Mouse (Mus musculus) stomach, adult 2 months (tissue): ENCODE results near the gene Olfr1264. TPM values are rescaled to one million over a fixed set of nuclear protein-coding genes. Genes with fewer than 3 reads are reported as not detected.

Source experiments
- polyA plus RNA-seq: library from polyadenylated mRNA; depleted of rRNA; stranded (reverse); fragments of >200 nt; gene quantifications from 2 replicates; pipeline ENCODE4 v1.2.3, GENCODE M21; 2012; rRNA removed

Olfr1264 gene
- polyA plus RNA-seq: not detected in 2 replicates

DNA sequence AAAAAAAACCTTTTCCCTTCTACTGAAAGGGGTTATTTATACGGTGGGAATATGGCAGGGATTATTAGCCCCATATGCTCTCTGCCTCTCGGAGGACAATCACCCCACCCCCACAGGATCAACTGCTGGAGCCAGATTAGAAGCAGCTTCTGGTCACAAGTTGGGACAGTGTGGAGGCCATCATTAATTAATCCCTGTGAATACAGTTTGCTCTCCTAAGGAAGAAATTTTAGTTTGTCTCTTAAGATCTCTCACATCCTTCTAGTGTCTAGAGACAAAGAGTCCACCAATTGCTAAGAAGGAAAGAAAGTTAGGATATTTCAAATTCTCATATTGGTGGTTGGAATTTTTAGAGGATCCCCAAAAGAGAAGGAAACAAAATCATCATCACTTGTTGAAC lies at the start of gene Olfr1264:
Olfr1264 (minus strand) TSS at position 101 of the 400 bp plus-strand sequence.

GRCm38 (mm10) chr2:90063494-90063893 lies 38.1 kb upstream of the Olfr1264 start, which contains the start of gene Olfr140:
TSS of gene Olfr140 (minus strand) at chr2:90063594.

DNA sequence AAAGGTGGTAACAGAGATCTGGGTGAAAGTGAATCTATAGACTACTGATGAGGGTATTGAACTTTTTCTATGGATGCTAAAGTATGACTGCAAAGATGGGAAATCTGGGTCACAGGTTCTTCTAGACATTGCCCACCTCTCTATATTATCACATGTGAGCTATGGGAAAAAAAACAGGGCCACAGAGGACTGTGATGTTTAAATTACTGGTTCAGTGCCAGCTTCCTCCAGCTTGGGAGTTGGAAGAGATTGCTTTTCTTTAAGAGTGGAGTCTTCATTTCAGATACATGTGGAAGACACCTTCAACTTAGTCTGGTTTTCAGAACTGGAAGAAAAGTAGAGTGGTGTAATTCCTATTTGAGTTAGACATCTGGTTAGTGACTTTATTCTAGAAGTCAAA lies 9.7 kb upstream of the Olfr1264 start, which contains the start of gene Olfr1265:
Olfr1265 (plus strand) TSS at position 301 of the 400 bp plus-strand sequence.

DNA sequence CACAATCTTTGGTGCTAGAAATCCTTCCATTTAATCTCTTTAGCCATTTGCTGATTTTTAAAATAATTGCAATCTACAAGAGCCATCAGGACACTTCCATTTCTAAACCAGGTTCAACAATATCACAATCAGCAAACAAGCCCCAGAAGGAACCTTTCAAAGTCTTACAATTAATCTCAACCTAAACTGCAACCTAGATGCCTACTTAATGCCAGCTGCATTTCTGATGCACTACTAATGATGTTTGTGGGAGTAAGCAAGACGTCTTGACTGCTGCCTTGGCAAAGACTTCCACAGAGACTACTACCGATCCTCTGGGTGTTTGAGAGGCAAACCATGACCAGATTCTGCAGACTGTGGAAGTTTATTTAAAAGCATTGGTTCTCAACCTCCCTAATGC lies 13.5 kb downstream of the Olfr1264 start, which contains the start of gene Olfr1263:
Olfr1263 (plus strand) TSS at position 301 of the 400 bp plus-strand sequence.

DNA sequence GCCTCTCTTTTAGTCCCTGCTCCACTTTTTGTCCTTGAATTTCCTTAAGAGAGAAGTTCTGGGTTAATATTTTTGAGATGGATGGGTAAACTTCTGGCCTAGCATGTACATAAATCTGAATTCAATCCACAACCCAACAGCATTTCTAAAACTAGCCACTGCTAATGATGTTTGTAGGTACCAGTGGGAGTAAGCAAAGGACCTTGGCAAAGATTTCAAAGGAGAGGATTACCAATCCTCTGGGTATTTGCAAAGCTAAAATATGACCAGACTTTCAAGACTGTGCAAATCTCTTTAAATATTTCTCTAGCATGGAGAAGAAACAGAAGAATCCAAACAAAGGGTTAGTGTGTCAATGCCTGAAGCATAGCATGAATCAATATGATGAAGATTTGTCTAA lies 25.5 kb downstream of the Olfr1264 start, which contains the start of gene Olfr1262:
Olfr1262 (plus strand) TSS at position 301 of the 400 bp plus-strand sequence.

GRCm38 (mm10) chr2:89990921-89991320 lies 34.5 kb downstream of the Olfr1264 start, which contains the start of gene Olfr1261:
TSS of gene Olfr1261 (plus strand) at chr2:89991221.

GRCm38 (mm10) chr2:89974184-89974583 lies 51.2 kb downstream of the Olfr1264 start, which contains the start of gene Olfr1260:
TSS of gene Olfr1260 (plus strand) at chr2:89974340.

Other genes starting within 250 kb of the Olfr1264 start
- not detected in 2 replicates for gene Olfr1254, start 232.0 kb downstream of the Olfr1264 start, polyA plus RNA-seq
- not detected in 2 replicates for gene Olfr1255, start 213.5 kb downstream of the Olfr1264 start, polyA plus RNA-seq
- not detected in 2 replicates for gene Olfr1256, start 184.0 kb downstream of the Olfr1264 start, polyA plus RNA-seq
- not detected in 2 replicates for gene Olfr48, start 177.4 kb downstream of the Olfr1264 start, polyA plus RNA-seq
- not detected in 2 replicates for gene Olfr1257, start 147.1 kb downstream of the Olfr1264 start, polyA plus RNA-seq
- not detected in 2 replicates for gene Olfr1258, start 98.3 kb downstream of the Olfr1264 start, polyA plus RNA-seq
- 0.03 TPM in 1 of 2 replicates, not detected in the other for gene Olfr1259, start 76.9 kb downstream of the Olfr1264 start, polyA plus RNA-seq
- not detected in 2 replicates for gene Olfr1260, start 51.2 kb downstream of the Olfr1264 start, polyA plus RNA-seq
- not detected in 2 replicates for gene Olfr1261, start 34.4 kb downstream of the Olfr1264 start, polyA plus RNA-seq
- gene Olfr1262, start 25.4 kb downstream of the Olfr1264 start, polyA plus RNA-seq: not detected in 2 replicates
- gene Olfr1263, start 13.4 kb downstream of the Olfr1264 start, polyA plus RNA-seq: not detected in 2 replicates
- gene Olfr1265, start 9.8 kb upstream of the Olfr1264 start, polyA plus RNA-seq: not detected in 2 replicates
- gene Olfr140, start 38.0 kb upstream of the Olfr1264 start, polyA plus RNA-seq: not detected in 2 replicates
- gene Olfr1269, start 95.8 kb upstream of the Olfr1264 start, polyA plus RNA-seq: not detected in 2 replicates
- gene Olfr32, start 116.7 kb upstream of the Olfr1264 start, polyA plus RNA-seq: not detected in 2 replicates
- gene Olfr1270, start 127.5 kb upstream of the Olfr1264 start, polyA plus RNA-seq: not detected in 2 replicates
- gene Olfr1506, start 198.9 kb upstream of the Olfr1264 start, polyA plus RNA-seq: not detected in 2 replicates
- not detected in 2 replicates for gene Olfr142, start 232.0 kb upstream of the Olfr1264 start, polyA plus RNA-seq
- not detected in 2 replicates for gene Olfr1271, start 245.5 kb upstream of the Olfr1264 start, polyA plus RNA-seq